Mouse (Mus musculus) CH12F3 (cell line): Measurements from ENCODE around the gene Ppat.
"Not testable (repeated sequence)": the region's sequence is repeated elsewhere in the genome, so short reads cannot be mapped to it uniquely, and the experiment has no call there.

ENCODE experiments used
- in situ Hi-C: fragments of 300-500 bp; cut with MboI; formaldehyde crosslinking; loops from 2 replicates; pipeline ENCODE4 v1.14.3; 2020; ENCODE audit warnings: low sequenced_read_pairs

Ppat gene

GRCm38 (mm10) chr5:76951106-76952027 lies at the start of gene Ppat, which contains the start of gene Paics:
Ppat (minus strand) TSS chr5:76951578.
Paics (plus strand) TSS chr5:76951307.
- in situ Hi-C loops, result no loop called here

DNA sequence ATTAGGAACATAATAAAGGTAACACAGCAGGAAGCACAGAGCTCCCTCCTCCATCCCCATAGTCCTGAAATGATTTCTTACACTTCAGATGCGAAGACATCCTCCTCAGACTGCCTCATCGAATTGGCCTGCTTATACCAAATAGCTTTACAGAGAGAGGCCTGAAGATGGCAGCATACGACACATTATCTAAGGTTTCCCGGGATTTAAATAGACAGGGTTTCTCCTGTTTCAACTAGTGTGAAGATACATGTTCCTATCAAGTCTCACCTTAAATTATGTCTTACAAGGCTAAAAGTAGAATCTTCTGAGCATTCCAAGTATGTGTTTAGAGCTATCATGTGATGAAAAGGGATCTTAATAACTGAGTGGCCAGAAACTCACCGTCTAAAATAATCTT lies 47.0 kb upstream of the Ppat start:
- in situ Hi-C loops, result no loop called here

DNA sequence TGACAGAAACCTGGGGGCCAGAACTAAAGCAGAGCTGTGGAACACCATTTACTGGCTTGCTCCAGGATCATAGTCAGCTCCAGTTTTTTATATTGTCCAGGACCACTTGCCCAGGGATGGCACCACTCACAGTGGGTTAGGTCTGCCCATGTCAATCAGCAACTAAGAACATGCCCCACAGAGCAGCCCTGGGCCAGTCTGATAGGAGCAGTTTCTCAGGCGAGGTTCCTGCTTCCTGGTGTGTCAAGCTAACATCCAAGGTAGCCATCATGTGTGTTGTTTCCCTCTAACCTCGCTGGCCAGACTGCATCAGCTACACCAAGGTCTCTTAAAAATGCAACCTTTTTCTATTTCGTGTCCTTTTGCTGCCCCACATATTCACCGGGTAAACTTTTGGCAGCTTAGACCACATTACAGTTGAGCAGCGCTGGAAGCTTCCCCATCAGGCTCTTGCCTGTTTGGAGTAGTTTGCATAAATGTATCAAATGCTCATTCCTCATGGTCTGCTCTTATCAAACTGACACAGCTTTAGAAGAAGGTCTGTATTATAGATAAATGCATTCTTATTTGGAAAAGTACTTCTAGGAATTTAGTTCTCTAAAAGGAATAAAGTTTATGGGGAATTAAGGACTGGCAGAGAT lies 41.9 kb upstream of the Ppat start:
- in situ Hi-C loops, result no loop called here

GRCm38 (mm10) chr5:76990789-76991188 lies 39.4 kb upstream of the Ppat start:
- in situ Hi-C loops, result no loop called here

DNA sequence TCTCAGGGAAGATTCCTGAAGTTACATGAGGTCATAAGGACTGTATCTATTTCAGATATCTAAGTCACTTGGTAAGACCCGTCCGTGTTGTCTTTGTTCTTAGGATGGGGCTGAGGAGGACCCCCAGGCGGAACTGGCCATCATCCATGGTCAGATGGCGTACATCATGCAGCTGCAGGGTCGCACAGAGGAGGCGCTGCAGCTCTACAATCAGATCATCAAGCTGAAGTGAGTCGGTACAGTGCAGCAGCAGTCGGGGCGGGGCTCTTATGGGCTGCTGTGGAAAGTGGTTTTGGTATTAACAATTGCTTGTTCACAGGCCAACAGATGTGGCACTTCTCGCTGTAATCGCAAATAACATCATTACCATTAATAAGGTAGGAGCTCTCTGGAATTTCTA lies 32.6 kb upstream of the Ppat start:
- in situ Hi-C loops, result no loop called here

- in situ Hi-C loops, result no loop called here
These were observed 24.4 kb upstream of the Ppat start for GRCm38 (mm10) chr5:76975736-76976135.

DNA sequence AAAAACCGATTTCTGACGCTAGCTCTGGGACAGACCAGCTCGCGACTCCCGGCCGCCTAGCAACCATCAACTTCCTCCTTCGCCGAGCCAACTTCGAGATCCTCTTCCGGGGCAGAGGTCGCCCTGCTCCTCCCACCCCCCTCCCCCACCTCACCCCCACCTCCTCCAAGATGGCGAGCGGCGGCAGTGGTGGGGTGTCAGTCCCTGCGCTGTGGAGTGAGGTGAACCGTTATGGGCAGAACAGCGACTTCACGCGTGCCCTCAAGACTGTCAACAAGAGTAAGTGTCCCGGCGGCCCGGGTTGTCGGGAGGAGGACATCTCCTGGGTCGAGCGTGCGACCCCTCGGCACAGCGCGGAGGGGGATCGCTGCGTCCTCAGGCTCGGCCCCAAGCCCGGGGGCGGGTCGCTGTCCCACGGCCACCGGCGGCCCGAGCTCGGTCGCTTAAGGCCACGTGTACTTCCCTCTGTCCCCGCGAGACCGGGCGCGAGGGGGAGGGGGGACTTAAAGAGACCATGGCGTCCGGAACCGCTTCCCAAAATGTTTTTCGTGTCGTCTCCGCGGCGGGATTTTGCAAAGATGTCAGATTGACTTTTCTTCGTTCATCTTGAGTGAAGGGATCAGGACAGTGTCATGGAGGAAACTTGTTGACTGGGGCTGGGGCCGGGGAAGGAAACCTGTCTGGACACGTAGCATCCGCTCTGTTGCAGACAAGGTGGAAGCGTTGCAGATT lies 23.3 kb upstream of the Ppat start, which contains the start of gene Srp72:
Gene Srp72 (plus strand): TSS at position 130 of the 732 bp plus-strand sequence.
- in situ Hi-C loops, result no loop called here

DNA sequence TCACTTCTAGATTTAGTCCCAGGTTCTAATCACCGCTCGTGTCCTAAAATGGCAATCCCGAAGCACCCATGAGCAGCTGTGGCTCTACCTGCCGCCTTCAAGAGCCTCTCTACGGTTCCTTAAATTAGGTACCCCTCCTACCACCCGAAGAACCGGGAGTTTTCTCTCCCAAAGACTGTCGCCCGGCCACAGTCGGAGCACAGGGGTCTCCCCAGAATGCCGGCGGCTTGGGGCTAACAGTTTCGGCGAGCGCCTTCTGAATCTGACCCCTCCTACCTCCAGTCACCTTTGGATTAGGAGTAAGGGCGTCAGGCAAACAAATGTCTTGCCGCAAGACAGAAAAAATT lies 22.8 kb upstream of the Ppat start:
- in situ Hi-C loops, result no loop called here

GRCm38 (mm10) chr5:76973488-76973887 lies 22.1 kb upstream of the Ppat start:
- in situ Hi-C loops, result no loop called here

- in situ Hi-C loops, result not testable (repeated sequence)
These were observed 19.7 kb upstream of the Ppat start for GRCm38 (mm10) chr5:76971115-76971514.

DNA sequence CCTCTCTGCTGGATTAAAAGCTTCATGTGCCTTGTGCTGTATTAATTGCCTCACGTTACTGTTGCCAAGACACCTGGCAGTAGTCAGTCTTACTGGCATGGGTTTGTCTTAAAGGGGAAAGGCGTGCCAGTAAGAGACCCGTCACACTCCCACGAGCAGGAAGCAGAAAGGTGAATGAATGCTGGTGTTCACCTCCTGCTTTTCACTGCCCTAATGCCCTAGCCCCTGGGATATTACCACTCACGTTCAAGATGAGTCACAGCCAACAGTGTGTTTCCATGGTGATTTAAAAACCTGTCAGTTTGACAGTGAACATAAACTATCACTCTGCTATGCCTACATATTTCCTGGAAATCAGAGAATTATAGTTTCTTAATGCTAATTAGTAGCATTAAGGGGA lies 17.9 kb upstream of the Ppat start:
- in situ Hi-C loops, result no loop called here

DNA sequence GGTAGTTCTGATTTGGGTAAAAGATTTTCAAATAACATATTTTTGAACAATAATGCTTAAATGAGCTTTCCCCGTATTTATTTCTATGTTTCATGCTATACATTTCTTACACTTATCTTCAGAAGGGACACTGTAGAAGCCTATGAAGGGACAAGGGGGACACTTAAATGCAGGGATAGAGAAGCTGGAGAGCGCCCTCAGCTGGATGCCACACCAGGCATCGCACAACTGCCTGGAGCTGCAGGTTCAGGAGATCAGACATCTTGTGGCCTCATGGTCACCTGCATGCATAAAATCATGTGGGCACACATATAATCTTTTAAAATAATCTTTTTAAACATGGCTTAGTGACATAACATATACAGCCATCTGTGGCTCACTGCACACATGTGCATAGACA lies 13.3 kb upstream of the Ppat start:
- in situ Hi-C loops, result no loop called here

DNA sequence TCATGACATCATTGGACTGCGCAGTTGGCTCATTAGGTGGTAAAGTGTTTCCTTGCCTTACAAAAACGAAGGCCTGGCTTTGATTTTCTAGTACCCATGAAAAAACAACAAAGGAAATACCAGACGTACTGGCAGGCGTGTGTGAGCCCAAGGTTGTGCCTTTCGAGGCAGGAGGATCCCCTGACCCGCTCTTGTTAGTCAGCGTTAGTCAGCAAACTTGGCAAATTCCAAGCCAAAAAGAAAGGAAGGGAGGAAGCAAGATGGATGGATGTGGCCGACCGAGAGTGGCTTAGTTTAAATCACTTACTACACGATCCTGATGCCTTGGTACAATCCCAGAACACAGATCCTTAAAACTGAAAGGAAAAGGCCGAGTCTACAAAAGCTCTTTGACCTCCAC lies 11.2 kb upstream of the Ppat start:
- in situ Hi-C loops, result no loop called here

- in situ Hi-C loops, result no loop called here
These were observed 8.2 kb upstream of the Ppat start for GRCm38 (mm10) chr5:76959587-76959986.

- in situ Hi-C loops, result no loop called here
These were observed 6.6 kb upstream of the Ppat start for GRCm38 (mm10) chr5:76957954-76958353.

DNA sequence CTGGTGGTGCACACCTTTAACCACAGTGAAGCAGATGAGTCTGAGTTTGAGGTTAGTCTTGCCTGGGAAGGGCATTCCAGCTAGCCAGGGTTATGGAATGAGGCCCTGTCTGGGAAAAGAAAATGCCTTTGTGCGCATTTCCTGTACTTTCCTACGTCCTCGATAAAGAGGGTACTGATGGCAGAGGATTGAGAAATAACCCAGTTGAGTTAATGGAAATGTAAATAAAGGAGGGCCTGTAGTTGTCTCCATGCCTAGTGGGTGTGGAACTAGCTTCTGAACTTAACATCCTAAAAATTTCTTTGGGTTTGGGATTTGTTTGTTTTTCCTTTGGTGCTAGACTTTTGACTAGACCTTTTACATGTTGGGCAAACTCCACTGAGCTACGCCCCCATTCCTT lies 4.1 kb upstream of the Ppat start:
- in situ Hi-C loops, result no loop called here

GRCm38 (mm10) chr5:76954271-76954900 lies 3.0 kb upstream of the Ppat start:
- in situ Hi-C loops, result no loop called here

DNA sequence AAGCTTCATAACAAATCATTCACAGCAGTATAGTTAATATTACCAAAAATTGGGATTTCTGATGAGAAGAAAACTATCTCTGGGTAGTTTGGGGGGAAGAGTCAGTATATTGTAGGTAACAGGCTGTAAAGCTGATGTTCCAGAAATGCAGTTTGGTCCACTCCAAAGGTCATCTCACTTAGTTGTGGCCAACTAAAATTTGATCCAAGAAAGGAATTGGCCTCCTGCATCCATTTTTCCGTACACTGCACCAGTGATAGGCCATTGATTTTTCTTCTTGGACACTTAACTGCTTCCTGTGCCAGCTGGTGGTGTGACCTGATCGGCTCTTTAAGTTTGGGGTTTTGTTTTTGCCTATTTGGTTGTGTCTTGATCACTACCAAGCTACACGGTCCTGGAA lies 2.4 kb upstream of the Ppat start:
- in situ Hi-C loops, result no loop called here

DNA sequence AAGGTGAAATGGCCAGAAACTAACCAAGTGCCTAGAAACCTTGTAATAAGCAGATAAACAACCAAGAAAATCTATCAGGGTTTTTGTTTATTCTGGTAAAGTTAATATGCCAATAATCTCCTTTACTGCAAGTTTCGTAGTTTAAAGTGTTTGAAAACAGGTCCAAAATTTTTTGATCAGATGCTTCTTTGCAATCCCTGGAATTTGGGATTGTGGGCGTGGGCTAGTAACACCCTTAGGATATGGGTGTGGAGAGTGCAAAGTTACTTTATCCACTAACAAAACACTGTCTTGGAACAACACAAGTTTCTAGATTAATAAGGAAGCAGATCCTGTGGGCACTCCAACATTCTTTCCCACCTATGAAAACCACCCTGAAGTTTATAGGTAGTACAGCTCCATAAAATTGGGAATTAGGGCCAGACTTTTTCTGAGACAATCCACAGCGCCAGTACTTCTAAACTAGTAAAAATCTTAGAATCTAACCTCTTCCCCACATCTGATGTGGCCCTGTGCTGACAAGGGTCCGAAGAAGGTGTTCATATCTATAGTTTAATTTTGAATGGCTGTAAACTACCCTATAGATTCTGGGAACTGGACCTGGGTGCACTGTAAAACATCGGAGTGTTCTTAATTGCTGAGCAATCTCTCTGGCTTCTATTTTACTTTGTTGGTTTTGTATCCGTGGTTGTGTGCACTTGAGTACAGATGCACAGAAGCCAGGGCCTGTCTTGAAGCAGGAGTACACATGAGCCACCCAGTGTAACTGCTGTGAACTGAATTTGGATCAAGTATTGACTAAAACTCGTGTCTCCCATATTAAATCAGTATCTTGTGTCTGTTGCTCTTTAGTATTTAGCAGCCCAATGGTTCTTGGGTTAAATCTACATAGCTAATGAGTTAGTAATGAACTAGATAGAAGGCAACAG lies 998 bp upstream of the Ppat start:
- in situ Hi-C loops, result no loop called here
